Mouse (Mus musculus) MEL (cell line): ENCODE measurements around the gene B230104I21Rik. TPM values are rescaled to one million over a fixed set of nuclear protein-coding genes. Genes with fewer than 3 reads are reported as not detected.

ENCODE experiments used
- DNase-seq: peaks from one replicate; pipeline ENCODE4 v3.0.0; 2011; ENCODE audit warnings: low read depth, low spot score
- H3K27ac ChIP-seq: 2 replicates; pipeline ENCODE4 v1.5.1; 2012; ENCODE audit warnings: low read depth, mild to moderate bottlenecking, control low read depth, low read length, moderate library complexity; ENCODE audit not compliant: control insufficient read depth
- H3K27me3 ChIP-seq, 2 experiments: fragments of 150-350 bp in 1 of 2; sonication (generic) in 1 of 2; 2 replicates each; pipeline ENCODE4 v1.6.1; 2012; ENCODE audit warnings: low read length in 2 of 2, mild to moderate bottlenecking in 2 of 2, improper control_type of control experiment in 1 of 2, moderate library complexity in 1 of 2; ENCODE audit not compliant: insufficient read depth in 2 of 2, control insufficient read depth in 1 of 2
- H3K36me3 ChIP-seq, 2 experiments: 2 replicates each; pipeline ENCODE4 v1.6.1; 2012 to 2014; ENCODE audit warnings: low read length in 2 of 2, improper control_type of control experiment in 1 of 2, inconsistent platforms in 1 of 2, mild to moderate bottlenecking in 1 of 2; ENCODE audit not compliant: insufficient read depth in 2 of 2, control insufficient read depth in 1 of 2
- H3K4me1 ChIP-seq, 2 experiments: fragments of 150-350 bp in 1 of 2; sonication (generic) in 1 of 2; 2 replicates each; pipeline ENCODE4 v1.6.1; 2012; ENCODE audit warnings: low read length in 2 of 2, improper control_type of control experiment in 1 of 2, mild to moderate bottlenecking in 1 of 2; ENCODE audit not compliant: insufficient read depth in 2 of 2, control insufficient read depth in 1 of 2
- H3K4me3 ChIP-seq, 2 experiments: fragments of 150-350 bp in 1 of 2; sonication (generic) in 1 of 2; 2 replicates each; pipeline ENCODE4 v1.5.1; 2012; ENCODE audit warnings: low read depth in 2 of 2, low read length in 2 of 2, mild to moderate bottlenecking in 2 of 2, moderate library complexity in 2 of 2, control low read depth in 1 of 2, improper control_type of control experiment in 1 of 2; ENCODE audit not compliant: control insufficient read depth in 1 of 2, insufficient read depth in 1 of 2
- H3K79me2 ChIP-seq: 2 replicates; pipeline ENCODE4 v1.6.1; 2012; ENCODE audit warnings: mild to moderate bottlenecking, low read length, moderate library complexity; ENCODE audit not compliant: control insufficient read depth, poor library complexity, insufficient read depth
- H3K9ac ChIP-seq: 2 replicates; pipeline ENCODE4 v1.6.1; 2012; ENCODE audit warnings: low read depth, mild to moderate bottlenecking, control low read depth, low read length, moderate library complexity; ENCODE audit not compliant: control insufficient read depth, poor library complexity, severe bottlenecking
- H3K9me3 ChIP-seq: fragments of 150-350 bp; sonication (generic); replicated peaks from 2 replicates; pipeline ENCODE4 v1.6.1; 2012; ENCODE audit warnings: mild to moderate bottlenecking, low read length, improper control_type of control experiment, moderate library complexity; ENCODE audit not compliant: insufficient read depth
- CHD1 ChIP-seq: IDR thresholded peaks from 2 replicates; pipeline ENCODE4 v1.6.1; 2012; ENCODE audit warnings: low read depth, mild to moderate bottlenecking, inconsistent platforms, low read length, improper control_type of control experiment
- CTCF ChIP-seq, 3 experiments: IDR thresholded peaks in 2 of 3; conservative IDR thresholded peaks in 1 of 3; 2 replicates each; pipeline ENCODE4 v1.5.1; 2011 to 2012; ENCODE audit warnings: low read length in 3 of 3, low read depth in 2 of 3, mild to moderate bottlenecking in 2 of 3, improper control_type of control experiment in 1 of 3, inconsistent platforms in 1 of 3, mixed read lengths in 1 of 3, moderate library complexity in 1 of 3; ENCODE audit not compliant: control insufficient read depth in 1 of 3, insufficient read depth in 1 of 3, poor library complexity in 1 of 3, severe bottlenecking in 1 of 3
- ELF1 ChIP-seq: IDR thresholded peaks from 2 replicates; pipeline ENCODE4 v1.6.1; 2014; ENCODE audit warnings: low read depth, mild to moderate bottlenecking, inconsistent platforms, low read length, improper control_type of control experiment, moderate library complexity
- GABPA ChIP-seq: IDR thresholded peaks from 2 replicates; pipeline ENCODE4 v1.6.1; 2012; ENCODE audit warnings: low read depth, mild to moderate bottlenecking, inconsistent platforms, low read length, improper control_type of control experiment, moderate library complexity
- MAFK ChIP-seq: IDR thresholded peaks from 2 replicates; pipeline ENCODE4 v1.6.1; 2011; ENCODE audit warnings: low read depth, mild to moderate bottlenecking, low read length, improper control_type of control experiment, borderline replicate concordance
- MEF2A ChIP-seq: IDR thresholded peaks from 2 replicates; pipeline ENCODE4 v1.6.1; 2014; ENCODE audit warnings: low read depth, mild to moderate bottlenecking, inconsistent platforms, low read length, improper control_type of control experiment; ENCODE audit not compliant: poor library complexity, insufficient replicate concordance, severe bottlenecking; ENCODE audit errors: extremely low read depth
- MXI1 ChIP-seq: IDR thresholded peaks from 2 replicates; pipeline ENCODE4 v1.6.1; 2011; ENCODE audit warnings: mild to moderate bottlenecking, low read depth, low read length, improper control_type of control experiment
- MYB ChIP-seq: IDR thresholded peaks from 2 replicates; pipeline ENCODE4 v1.6.1; 2011; ENCODE audit warnings: mild to moderate bottlenecking, low read depth, low read length, improper control_type of control experiment
- POLR2A ChIP-seq, 2 experiments: IDR thresholded peaks; 2 replicates each; pipeline ENCODE4 v1.6.1; 2011 to 2012; ENCODE audit warnings: low read length in 2 of 2, mild to moderate bottlenecking in 2 of 2, control low read depth in 1 of 2, improper control_type of control experiment in 1 of 2, low read depth in 1 of 2, moderate library complexity in 1 of 2; ENCODE audit not compliant: control insufficient read depth in 1 of 2, insufficient read depth in 1 of 2, poor library complexity in 1 of 2
- POLR2AphosphoS5 ChIP-seq: IDR thresholded peaks from 2 replicates; pipeline ENCODE4 v1.6.1; 2012; ENCODE audit warnings: low read depth, borderline replicate concordance, mild to moderate bottlenecking, inconsistent platforms, low read length, moderate library complexity, mixed read lengths
- RAD21 ChIP-seq: IDR thresholded peaks from 2 replicates; pipeline ENCODE4 v1.6.1; 2011; ENCODE audit warnings: mild to moderate bottlenecking, low read depth, low read length, improper control_type of control experiment
- SIN3A ChIP-seq: IDR thresholded peaks from 2 replicates; pipeline ENCODE4 v1.6.1; 2012; ENCODE audit warnings: low read length, improper control_type of control experiment, inconsistent platforms
- SMC3 ChIP-seq: IDR thresholded peaks from 2 replicates; pipeline ENCODE4 v1.6.1; 2011; ENCODE audit warnings: low read depth, low read length, improper control_type of control experiment
- TAL1 ChIP-seq: IDR thresholded peaks from 2 replicates; pipeline ENCODE4 v1.6.1; 2012; ENCODE audit warnings: mild to moderate bottlenecking, inconsistent platforms, low read length, moderate library complexity, mixed read lengths
- UBTF ChIP-seq: IDR thresholded peaks from 2 replicates; pipeline ENCODE4 v1.6.1; 2012; ENCODE audit warnings: low read depth, mild to moderate bottlenecking, inconsistent platforms, low read length, improper control_type of control experiment, moderate library complexity, borderline replicate concordance; ENCODE audit not compliant: insufficient read depth
- ZC3H11A ChIP-seq: IDR thresholded peaks from 2 replicates; pipeline ENCODE4 v1.6.1; 2012; ENCODE audit warnings: low read depth, mild to moderate bottlenecking, inconsistent platforms, low read length, improper control_type of control experiment
- ZMIZ1 ChIP-seq: IDR thresholded peaks from 2 replicates; pipeline ENCODE4 v1.6.1; 2012; ENCODE audit warnings: low read depth, mild to moderate bottlenecking, inconsistent platforms, low read length, improper control_type of control experiment, moderate library complexity
- polyA plus RNA-seq, 2 experiments: library from polyadenylated mRNA; stranded (reverse) in 1 of 2; unstranded in 1 of 2; fragments of >175 nt in 1 of 2; fragments of >200 nt in 1 of 2; gene quantifications; 2 replicates each; pipeline versions ENCODE4 v1.2.1 to v1.2.4; 2012; ENCODE audit warnings: low replicate concordance in 2 of 2, low read depth in 1 of 2; ENCODE audit not compliant: insufficient read length in 2 of 2, insufficient read depth in 1 of 2, missing spikeins in 1 of 2
- total RNA-seq: library from RNA; depleted of rRNA; stranded (reverse); fragments of 300-350 nt; gene quantifications from 2 replicates; pipeline ENCODE4 v1.2.3, GENCODE M21; 2012

Gene B230104I21Rik
- total and polyA plus RNA-seq, 3 experiments = not detected

DNA sequence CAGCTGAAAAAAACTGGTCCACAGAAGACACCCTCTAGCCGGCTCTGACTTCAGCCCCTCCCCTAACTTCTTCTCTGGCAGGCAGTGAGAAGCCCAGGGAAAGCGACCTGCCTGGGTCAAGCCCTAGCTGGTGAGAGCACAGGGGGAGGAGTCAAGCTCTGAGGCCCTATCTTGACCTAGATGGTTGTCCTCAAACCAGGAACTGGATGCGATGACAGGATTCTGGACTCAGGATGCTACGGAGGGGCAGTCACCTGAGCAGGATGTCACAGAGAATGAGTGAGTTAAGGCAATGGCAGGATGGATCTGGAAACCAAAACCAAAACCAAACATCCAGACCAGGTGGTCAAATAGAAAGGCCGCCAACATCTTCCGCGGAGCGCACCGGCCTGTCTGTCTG is 38.2 kb upstream of the B230104I21Rik start:
- no peaks in the 10 kb centered on the region for H3K36me3 ChIP-seq
- no peak overlapping the region for H3K27ac ChIP-seq
- no peaks in the 10 kb centered on the region for H3K79me2 ChIP-seq
- no peaks in the 10 kb centered on the region for H3K4me1 ChIP-seq
- H3K9ac ChIP-seq = no peak overlapping the region
- no peaks in the 10 kb centered on the region; the same call in 1 of the 2 replicates for H3K9me3 ChIP-seq
- no peak overlapping the region for H3K4me3 ChIP-seq
- DNase-seq = no peak
- TF ChIP-seq TAL1 (no peak), POLR2AphosphoS5 (no peak), POLR2A (IDR thresholded peaks at IDR 0.05; ENCODE audit: control insufficient read depth in 1 of 2, insufficient read depth in 1 of 2, low read depth in 1 of 2, low read length in 2 of 2, poor library complexity in 1 of 2) (no peak), MEF2A (no peak), ELF1 (no peak), GABPA (no peak), MYB (no peak)
- H3K27me3 ChIP-seq = no peaks in the 10 kb centered on the region

- no peak for DNase-seq
- Histone ChIP-seq H3K9ac (no peak overlapping the region), H3K79me2 (no peaks in the 10 kb centered on the region), H3K4me1 (no peaks in the 10 kb centered on the region), H3K36me3 (no peaks in the 10 kb centered on the region)
- TF ChIP-seq ZMIZ1 = no peak
- TF ChIP-seq SMC3 = no peak
- no peak for TF ChIP-seq UBTF
- no peak for TF ChIP-seq MXI1
- no peak for TF ChIP-seq ZC3H11A
- TF ChIP-seq, all 39 proteins: peak for 0
- H3K4me3 ChIP-seq = no peak overlapping the region
- H3K27me3 ChIP-seq = no peaks in the 10 kb centered on the region
- no peaks in the 10 kb centered on the region; the same call in 1 of the 2 replicates for H3K9me3 ChIP-seq
- no peak overlapping the region for H3K27ac ChIP-seq
Measured at GRCm38 (mm10) chr4:154299541-154300271, 36.2 kb upstream of the B230104I21Rik start.

GRCm38 (mm10) chr4:154301466-154301881 is 34.5 kb upstream of the B230104I21Rik start, which contains the start of gene Arhgef16:
Gene Arhgef16 (minus strand): TSS chr4:154301676.
- Histone ChIP-seq H3K27me3 (no peaks in the 10 kb centered on the region), H3K4me3 (no peak within 1 kb of the TSS), H3K27ac (no peak within 1 kb of the TSS), H3K36me3 (no peaks in the 10 kb centered on the region), H3K9ac (no peak within 1 kb of the TSS), H3K4me1 (no peaks in the 10 kb centered on the region), H3K79me2 (no peaks in the 10 kb centered on the region), H3K9me3 (no peaks in the 10 kb centered on the region; the same call in 1 of the 2 replicates)
- TF ChIP-seq SIN3A (no peak), CHD1 (no peak), SMC3 (peak; percentile 24; the same call in 1 of the 2 replicates), POLR2AphosphoS5 (no peak), RAD21 (peak; percentile 27), CTCF (IDR thresholded peaks at IDR 0.05 in 2 of 3, conservative IDR thresholded peaks at IDR 0.05 in 1 of 3; ENCODE audit: control insufficient read depth in 1 of 3, insufficient read depth in 1 of 3, low read depth in 2 of 3, low read length in 3 of 3, poor library complexity in 1 of 3, severe bottlenecking in 1 of 3) (peak; percentile 36 to 55 (median 44)), TAL1 (no peak), MAFK (no peak)
- peak; percentile 12 for DNase-seq
